Mouse (Mus musculus) lung, postnatal 4 days (tissue): Measurements from ENCODE around the gene Epb41l1.
A peak's percentile ranks its signal among the peaks of the same experiment; 100 is the strongest.
"Not testable (repeated sequence)": the region's sequence is repeated elsewhere in the genome, so short reads cannot be mapped to it uniquely, and the experiment has no call there.

Source experiments
- DNase-seq, 2 experiments: peaks; one replicate each; pipeline ENCODE4 v3.0.0; 2021

Epb41l1 gene

GRCm38 (mm10) chr2:156420694-156421380 lies at the start of gene Epb41l1:
TSS of gene Epb41l1 (plus strand) at chr2:156420909.
- DNase-seq, result peak; percentile 75 to 83

DNA sequence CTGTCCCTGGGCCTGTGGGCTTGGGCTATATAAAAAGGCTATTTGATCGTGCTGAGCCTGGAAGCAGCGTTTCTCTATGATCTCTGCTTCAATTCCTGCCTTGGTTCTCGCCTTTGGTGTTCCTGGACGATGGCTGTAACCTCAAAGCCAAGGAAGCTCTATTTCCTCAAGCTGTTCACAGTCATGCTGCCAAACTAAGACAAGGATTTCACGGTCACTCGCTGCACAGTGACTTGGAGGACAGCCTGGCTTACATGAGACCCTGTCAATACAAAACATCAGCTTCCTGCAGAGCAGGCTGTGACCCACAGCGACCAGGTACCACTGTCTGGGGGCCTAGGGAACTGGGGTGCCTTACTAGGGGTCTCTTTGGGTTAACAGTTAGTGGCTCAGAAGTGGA lies 43.8 kb upstream of the Epb41l1 start:
- DNase-seq, result no peak

DNA sequence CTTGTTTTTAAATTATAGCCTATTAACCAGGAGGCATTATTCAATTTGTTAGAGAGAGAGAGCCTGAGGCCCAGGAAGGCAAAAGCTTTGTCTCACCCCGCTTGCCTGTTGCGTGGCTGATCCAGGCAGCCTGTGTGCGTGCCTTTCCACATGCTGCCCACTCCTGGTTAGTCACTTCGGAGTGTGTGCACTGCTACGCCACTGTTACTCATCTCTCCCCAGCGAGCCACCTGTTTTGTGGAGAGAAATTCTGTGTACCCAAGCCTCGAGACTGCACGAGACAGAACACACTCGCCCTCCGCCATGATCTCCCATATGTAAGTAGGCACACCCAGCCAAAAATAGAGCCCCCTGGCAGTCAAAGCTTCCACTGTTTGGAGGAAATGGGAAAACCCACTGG lies 40.8 kb upstream of the Epb41l1 start:
- DNase-seq, result no peak

DNA sequence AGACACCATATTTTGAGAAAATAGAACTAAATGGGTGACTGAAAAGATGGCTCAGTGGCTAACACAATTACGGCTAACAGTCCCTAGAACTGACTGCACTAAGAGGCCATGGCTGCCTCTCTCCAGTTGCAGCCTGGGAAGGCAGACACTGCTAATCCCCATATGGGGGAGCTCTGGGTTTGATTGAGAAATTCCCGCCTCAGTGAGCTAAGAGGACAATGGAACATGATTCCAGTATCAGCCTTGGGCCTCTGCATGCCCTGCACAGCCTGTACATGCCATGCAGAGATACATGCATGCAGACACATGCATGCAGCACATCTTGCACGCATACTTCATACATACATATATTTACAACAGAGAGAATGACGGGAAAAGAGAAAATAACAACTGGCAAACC lies 39.4 kb upstream of the Epb41l1 start:
- DNase-seq, result no peak

DNA sequence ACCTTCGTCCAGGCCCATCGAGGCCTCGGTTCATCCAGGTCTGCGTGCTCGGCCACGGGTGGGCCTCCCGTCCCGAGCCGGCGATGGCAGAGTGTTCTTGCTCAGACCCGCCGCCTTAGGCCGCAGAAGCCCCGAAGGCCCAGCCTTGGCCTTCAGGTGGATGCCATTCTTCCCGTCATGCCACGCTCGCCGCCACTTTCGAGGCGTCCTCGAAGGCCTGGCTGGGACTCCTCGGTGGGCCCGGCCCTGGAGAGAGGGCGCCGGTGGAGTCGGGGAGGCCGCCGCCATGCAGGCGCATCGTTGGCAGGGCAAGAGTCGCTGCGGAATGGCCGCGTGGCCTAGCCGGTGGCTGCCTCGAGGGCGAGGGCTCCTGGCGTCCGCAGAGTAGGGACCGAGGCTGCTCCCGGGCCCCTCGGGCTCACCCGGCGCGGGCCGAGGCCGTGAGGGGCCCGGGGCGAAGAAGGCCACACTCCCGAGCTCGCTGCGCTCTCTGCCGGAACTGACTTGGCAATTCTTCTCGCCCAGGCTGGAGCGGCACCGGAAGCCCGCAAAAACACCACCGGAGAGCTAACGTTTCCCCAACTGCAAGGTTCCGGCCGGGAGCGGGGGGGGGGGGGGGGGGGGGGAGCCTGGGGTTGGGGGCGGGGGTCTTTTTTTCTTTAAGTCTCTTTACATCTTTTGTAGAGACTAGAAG lies 28.1 kb upstream of the Epb41l1 start:
- peak; percentile 84 to 89 for DNase-seq

DNA sequence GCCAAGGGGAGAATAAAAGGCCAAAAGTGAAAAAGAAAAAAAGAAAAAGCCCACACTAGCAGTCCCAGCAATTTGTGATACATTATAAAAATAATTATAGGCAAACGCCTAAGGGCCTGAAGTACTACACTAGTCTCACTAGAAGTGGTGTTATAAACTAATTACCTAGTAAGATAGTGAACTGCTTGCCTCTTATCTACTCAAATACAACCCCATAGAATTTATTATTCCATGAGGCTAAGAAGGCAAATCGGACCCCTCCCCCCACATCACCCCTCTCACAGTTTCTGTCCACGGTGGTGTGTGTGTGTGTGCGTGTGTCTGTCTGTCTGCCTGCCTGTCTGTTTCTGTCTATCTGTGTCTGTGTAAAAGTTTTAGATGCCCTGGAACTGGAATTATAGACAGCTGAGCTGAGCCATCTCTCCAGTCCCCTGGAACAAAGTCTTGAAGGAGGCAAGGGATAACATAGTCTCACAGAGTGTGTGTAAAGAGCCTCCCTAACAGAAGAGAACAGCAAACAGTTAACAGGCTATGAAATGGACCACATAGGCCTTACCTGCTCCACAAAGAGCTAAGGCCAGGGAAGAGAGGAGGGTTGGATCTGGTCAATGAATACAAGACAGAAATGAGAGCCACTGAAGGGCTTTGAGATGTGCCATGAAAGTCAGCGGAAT lies 27.4 kb upstream of the Epb41l1 start:
- DNase-seq, result no peak

DNA sequence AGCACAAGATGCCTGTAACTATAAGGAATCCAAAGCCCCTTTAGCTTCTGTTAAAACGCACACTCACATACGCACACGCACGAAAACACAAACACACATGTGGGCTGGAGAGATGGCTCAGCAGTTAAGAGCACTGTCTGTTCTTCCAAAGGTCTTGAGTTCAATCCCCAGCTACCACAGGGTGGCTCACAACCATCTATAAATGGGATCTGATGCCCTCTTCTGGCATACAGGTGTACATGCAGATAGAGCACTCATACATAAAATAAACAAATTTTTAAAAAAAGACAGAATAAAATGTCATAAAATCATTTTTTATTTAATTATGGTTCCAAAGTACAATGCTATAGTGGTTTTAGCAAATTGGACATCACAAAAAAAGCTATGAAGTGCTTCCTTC lies 26.4 kb upstream of the Epb41l1 start:
- no peak for DNase-seq

- DNase-seq, result no peak
These were observed 24.6 kb upstream of the Epb41l1 start for GRCm38 (mm10) chr2:156396096-156396495.

DNA sequence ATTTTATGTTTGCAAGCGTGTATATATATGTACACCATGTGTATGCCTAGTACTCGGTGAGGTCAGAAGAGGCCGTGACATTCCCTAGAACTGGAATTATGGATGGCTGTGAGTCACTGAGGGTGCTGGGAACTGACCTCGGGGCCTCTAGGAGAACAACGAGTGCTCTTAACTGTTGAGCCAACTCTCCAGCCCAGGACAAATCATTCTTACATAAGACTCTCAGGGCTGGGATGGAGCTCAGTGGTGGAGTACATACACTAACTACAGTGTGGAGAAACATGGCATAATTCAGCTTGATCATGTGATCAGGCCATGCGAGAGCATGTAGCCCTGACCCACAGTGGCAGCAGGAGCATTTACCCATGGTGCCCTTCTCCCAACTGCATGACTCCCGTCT lies 22.7 kb upstream of the Epb41l1 start:
- no peak for DNase-seq

- no peak for DNase-seq
These were observed 21.2 kb upstream of the Epb41l1 start for GRCm38 (mm10) chr2:156399485-156399884.

DNA sequence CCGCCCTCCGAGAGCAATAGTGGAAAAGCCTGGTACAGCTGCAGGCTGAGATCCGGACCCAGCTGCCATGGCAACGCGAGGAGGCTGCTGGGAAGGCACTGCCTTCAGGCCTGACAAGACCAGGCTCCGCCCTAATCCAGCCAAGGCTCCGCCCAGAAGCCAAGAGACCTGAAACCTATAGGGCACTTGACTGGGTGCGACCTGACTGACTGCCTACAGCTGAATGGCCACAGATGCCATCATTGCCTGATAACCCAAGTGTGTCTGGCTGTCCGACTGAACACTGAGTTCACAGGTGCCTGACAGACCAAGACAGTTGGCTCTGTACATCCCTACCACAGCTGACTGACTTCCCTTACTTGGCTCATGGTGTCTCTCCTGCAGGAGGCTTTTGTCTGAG lies 19.4 kb upstream of the Epb41l1 start:
- DNase-seq, result peak; percentile 51 to 67

DNA sequence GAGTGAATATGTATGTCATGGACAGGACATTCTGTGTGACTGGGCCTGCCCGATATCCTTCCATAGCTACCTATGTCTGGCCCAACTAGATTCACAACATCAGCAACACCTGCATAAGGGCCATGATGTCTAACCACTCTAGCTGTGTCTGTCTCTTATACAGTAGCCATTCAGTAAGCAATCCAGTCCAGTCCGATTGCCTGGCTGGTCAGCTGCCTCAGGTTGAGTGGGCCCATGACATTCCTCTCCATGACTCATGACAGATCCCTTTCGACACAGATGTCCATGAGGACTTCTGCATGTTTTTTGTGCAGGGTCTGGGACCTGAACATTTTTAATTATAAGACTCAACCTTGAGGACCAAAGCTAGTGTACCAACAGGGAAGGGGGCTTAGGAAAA lies 18.7 kb upstream of the Epb41l1 start:
- DNase-seq, result no peak

GRCm38 (mm10) chr2:156406987-156407386 lies 13.7 kb upstream of the Epb41l1 start:
- no peak for DNase-seq

DNA sequence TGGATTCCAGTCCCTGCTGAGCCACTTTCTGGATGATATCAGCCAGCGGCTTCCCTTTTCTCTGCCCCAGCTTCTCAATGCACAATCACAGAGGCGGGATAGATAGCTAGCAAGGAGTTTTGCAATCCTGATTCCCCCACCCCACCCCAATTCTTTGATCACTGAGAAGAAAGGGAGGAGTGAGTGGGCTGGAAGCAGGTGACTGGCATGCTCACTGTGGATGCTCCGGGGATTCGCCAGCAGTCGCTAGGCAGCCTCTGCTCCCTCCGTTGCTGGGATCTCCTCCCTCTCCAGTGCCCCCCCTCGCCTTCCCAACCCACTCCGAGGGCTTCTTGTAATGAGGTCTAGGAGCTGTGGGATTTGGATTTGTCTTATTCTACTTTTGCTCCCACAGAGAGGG lies 12.5 kb upstream of the Epb41l1 start:
- no peak for DNase-seq

DNA sequence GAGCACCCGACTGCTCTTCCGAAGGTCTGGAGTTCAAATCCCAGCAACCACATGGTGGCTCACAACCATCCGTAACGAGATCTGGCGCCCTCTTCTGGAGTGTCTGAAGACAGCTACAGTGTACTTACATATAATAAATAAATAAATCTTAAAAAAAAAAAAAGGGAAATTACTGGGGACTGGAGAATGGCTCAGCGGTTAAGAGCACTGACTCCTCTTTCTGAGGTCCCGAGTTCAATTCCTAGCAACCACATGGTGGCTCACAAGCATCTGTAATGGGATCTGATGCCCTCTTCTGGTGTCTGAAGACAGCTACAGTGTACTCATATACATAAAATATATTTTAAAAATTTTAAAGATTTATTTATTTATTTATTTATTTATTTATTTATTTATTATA lies 9.4 kb upstream of the Epb41l1 start:
- not testable (repeated sequence) for DNase-seq

DNA sequence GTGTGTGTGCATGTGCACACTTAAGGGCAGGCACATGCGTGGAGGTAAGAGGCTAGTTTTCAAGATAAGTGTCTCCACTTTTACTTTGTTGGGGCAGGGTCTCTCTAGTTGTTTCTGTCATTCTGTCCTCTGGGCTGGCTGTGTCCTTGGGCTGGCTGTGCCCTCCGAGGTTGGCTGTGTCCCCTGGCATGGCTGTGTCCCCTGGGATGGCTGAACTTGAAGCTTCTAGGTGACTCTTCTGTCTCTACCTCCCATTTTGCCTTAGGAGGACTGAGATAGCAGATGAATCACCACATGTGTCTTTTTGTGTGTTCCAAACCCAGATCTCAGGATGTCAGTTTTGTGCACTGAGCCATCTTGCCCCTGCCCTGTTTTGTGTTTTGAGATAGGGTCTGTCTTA lies 5.7 kb upstream of the Epb41l1 start:
- DNase-seq, result no peak

DNA sequence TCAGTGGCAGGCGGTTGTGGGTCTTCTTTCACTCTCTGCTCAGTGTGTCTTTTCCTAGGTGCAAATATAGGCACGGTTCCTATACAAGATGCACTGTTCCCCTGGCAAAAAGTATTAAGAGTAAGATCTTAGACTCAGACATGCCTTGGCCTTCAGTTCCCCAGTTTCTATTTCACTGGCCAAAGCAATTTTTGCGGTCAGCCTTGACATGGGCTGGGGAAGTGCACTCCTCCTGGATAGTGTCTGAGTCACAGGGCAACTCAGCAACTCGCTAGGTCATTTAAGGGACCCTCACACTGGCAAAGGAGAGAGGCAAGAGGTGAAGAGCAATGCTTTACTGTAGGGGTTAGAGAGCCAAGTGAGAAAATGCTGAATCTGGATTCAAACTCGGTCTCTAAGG lies 5.0 kb upstream of the Epb41l1 start:
- DNase-seq, result no peak

DNA sequence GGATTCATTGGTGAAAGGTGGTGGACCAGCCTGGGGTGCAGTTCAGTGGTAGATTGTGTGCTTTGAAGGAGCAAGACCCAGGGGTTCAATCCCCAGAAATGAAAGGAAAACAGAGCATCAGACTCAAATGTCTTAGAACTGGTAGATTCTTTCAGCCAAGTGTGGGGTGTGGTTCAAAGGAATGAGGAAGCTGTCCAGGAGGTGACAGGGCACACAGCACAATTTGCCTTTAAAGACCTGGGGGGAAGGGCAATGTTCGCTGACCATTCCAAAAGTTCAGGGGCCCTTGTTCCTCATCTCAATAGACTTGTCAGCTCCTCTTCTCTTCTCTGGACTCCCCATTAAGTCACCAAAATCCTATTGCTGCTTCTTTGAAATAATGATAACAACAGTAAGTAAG lies 3.5 kb upstream of the Epb41l1 start:
- DNase-seq, result peak in 1 of 2 experiments; percentile 38

DNA sequence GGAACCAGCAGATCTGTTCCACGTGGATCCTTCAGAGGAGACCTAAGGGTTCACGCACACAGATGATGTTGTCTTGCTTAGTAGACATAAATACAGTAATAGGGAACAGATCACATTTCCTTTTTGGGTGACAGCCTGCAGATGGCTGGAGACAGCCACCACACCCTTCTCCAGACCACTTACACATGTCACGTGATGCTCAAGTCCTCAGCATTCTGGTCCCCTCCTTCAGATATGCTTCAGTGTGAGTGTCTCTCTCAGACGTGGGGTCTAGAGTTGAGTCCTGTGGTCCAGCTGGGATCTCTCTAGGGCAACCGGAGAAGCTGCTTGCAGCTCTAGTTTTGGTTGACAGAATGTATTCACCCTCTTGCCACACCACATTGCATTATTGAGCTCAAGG lies 2.2 kb upstream of the Epb41l1 start:
- DNase-seq, result no peak

- no peak for DNase-seq
These were observed 399 bp upstream of the Epb41l1 start for GRCm38 (mm10) chr2:156420327-156420693.

DNA sequence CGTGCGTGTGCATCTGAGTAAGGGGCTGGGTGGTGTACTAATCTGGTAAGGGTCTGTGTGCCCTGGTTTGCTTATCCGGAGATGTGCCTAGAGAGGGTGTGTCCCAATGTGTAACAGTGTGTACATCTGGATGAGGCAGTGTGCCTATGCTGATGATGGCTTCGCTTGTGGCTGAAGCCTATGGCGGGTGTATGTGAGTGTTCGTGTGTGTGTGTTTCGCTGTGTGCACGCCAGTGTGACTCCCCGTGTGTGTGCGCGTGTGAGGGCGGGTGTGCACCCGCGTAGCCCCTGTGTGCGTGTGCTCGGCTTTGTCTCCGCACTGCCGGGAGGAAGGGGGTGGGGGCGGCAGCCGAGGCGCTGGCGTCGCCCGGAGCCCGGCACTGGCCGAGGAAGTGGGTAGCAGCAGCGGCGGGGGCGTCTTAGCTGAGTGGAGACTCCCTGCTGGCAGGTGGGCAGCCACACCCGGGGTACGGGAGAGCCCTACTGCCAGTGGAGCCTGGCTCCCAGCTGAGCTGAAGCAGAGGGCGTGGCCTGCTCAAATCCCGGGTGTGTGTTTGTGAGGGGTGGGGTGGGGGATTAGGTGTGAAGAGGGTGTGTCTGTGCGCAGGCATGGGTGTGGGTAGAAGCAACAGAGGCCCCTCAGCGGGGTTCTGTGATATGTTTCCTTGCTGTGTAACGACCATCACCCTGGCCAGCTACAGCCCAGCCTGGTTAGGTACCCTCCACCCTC lies 837 bp downstream of the Epb41l1 start:
- peak; percentile 39 to 63 for DNase-seq

GRCm38 (mm10) chr2:156422631-156423030 lies 1.9 kb downstream of the Epb41l1 start:
- peak; percentile 30 to 63 for DNase-seq

GRCm38 (mm10) chr2:156423672-156424071 lies 3.0 kb downstream of the Epb41l1 start:
- DNase-seq, result no peak

GRCm38 (mm10) chr2:156425618-156426017 lies 4.9 kb downstream of the Epb41l1 start:
- no peak for DNase-seq
